Mouse (Mus musculus): Measurements from ENCODE around the gene Cfap61. TPM values are rescaled to one million over a fixed set of nuclear protein-coding genes. Genes with fewer than 3 reads are reported as not detected.

The Cfap61 gene
- total and polyA plus RNA-seq, 2 experiments from 2014 or later = 0.46 to 0.68 TPM

DNA sequence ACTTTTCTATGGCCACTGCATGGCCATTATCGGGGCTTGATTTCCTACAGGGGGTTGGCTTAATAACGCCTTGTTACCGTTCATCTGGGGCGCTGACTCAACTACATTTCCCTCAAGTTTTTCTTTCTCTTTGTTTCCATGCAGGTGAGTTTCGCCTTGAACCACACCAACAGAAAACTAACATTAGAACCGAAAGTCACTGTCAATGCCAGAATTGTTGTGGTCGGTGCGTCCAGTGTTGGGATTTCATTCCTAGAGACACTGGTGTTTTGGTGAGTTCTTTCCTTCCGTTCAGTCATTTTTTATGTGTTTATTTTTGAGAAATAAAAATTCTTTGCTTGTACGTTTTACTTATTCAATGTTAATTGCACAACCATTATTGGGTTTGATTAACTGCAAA lies 142.5 kb downstream of the Cfap61 start:
- Histone ChIP-seq H3K4me1 (ENCODE audit: control insufficient read depth, insufficient read depth) (no peaks in the 10 kb centered on the region), H3K9me3 (replicated peaks; ENCODE audit: control insufficient read depth, low read length) (no peaks in the 10 kb centered on the region), H3K4me3 (ENCODE audit: low read depth, low read length) (no peak overlapping the region), H3K9ac (replicated peaks; ENCODE audit: low read depth, low read length) (no peak overlapping the region), H3K27me3 (ENCODE audit: control insufficient read depth, insufficient read depth, low read length) (no peaks in the 10 kb centered on the region), H3K4me2 (ENCODE audit: low read depth, low read length) (no peak overlapping the region), H3K36me3 (replicated peaks; ENCODE audit: control insufficient read depth, insufficient read depth, low read length) (no peaks in the 10 kb centered on the region), H3K27ac (ENCODE audit: low read depth) (no peak overlapping the region)
- ATAC-seq (ENCODE audit: insufficient read depth, low read depth) = no peak
- 89% methylated on average over 10 of the region's 10 CpGs for WGBS
- DNase-seq (ENCODE audit: low spot score) = no peak
- TF ChIP-seq CTCF (IDR thresholded peaks at IDR 0.05; ENCODE audit: low read depth) = no peak
- TF ChIP-seq EP300 (IDR thresholded peaks at IDR 0.05; ENCODE audit: low read depth) = no peak

GRCm38 (mm10) chr2:146080282-146080681 lies 145.7 kb downstream of the Cfap61 start:
- no peak overlapping the region for H3K9ac ChIP-seq (replicated peaks; ENCODE audit: low read depth, low read length)
- H3K4me2 ChIP-seq (ENCODE audit: low read depth, low read length) = no peak overlapping the region
- no peaks in the 10 kb centered on the region for H3K9me3 ChIP-seq (replicated peaks; ENCODE audit: control insufficient read depth, low read length)
- no peaks in the 10 kb centered on the region for H3K27me3 ChIP-seq (ENCODE audit: control insufficient read depth, insufficient read depth, low read length)
- ATAC-seq (ENCODE audit: insufficient read depth, low read depth) (no peak), DNase-seq (ENCODE audit: low spot score) (no peak)
- H3K4me3 ChIP-seq (ENCODE audit: low read depth, low read length) = no peak overlapping the region
- no peaks in the 10 kb centered on the region for H3K36me3 ChIP-seq (replicated peaks; ENCODE audit: control insufficient read depth, insufficient read depth, low read length)
- TF ChIP-seq EP300 (IDR thresholded peaks at IDR 0.05; ENCODE audit: low read depth) = no peak
- TF ChIP-seq CTCF (IDR thresholded peaks at IDR 0.05; ENCODE audit: low read depth) = no peak
- H3K27ac ChIP-seq (ENCODE audit: low read depth) = no peak overlapping the region
- WGBS = 93% methylated on average over 4 of the region's 4 CpGs
- H3K4me1 ChIP-seq (ENCODE audit: control insufficient read depth, insufficient read depth) = no peaks in the 10 kb centered on the region

GRCm38 (mm10) chr2:146083326-146083871 lies 148.8 kb downstream of the Cfap61 start:
- Histone ChIP-seq H3K36me3 (replicated peaks; ENCODE audit: control insufficient read depth, insufficient read depth, low read length) (no peaks in the 10 kb centered on the region), H3K4me3 (ENCODE audit: low read depth, low read length) (no peak overlapping the region), H3K4me1 (ENCODE audit: control insufficient read depth, insufficient read depth) (no peaks in the 10 kb centered on the region), H3K4me2 (ENCODE audit: low read depth, low read length) (no peak overlapping the region), H3K9ac (replicated peaks; ENCODE audit: low read depth, low read length) (no peak overlapping the region), H3K9me3 (replicated peaks; ENCODE audit: control insufficient read depth, low read length) (no peaks in the 10 kb centered on the region), H3K27me3 (ENCODE audit: control insufficient read depth, insufficient read depth, low read length) (no peaks in the 10 kb centered on the region), H3K27ac (ENCODE audit: low read depth) (no peak overlapping the region)
- 23% methylated on average over 6 of the region's 6 CpGs for WGBS
- TF ChIP-seq EP300 (IDR thresholded peaks at IDR 0.05; ENCODE audit: low read depth) = no peak
- no peak for TF ChIP-seq CTCF (IDR thresholded peaks at IDR 0.05; ENCODE audit: low read depth)
- ATAC-seq (ENCODE audit: insufficient read depth, low read depth) (no peak; the same call in 1 of the 2 replicates), DNase-seq (ENCODE audit: low spot score) (peak; percentile 17)

- Histone ChIP-seq H3K4me2 (ENCODE audit: low read depth, low read length) (no peak overlapping the region), H3K27me3 (ENCODE audit: control insufficient read depth, insufficient read depth, low read length) (no peaks in the 10 kb centered on the region), H3K4me3 (ENCODE audit: low read depth, low read length) (no peak overlapping the region), H3K9ac (replicated peaks; ENCODE audit: low read depth, low read length) (no peak overlapping the region), H3K36me3 (replicated peaks; ENCODE audit: control insufficient read depth, insufficient read depth, low read length) (no peaks in the 10 kb centered on the region), H3K9me3 (replicated peaks; ENCODE audit: control insufficient read depth, low read length) (no peaks in the 10 kb centered on the region), H3K27ac (ENCODE audit: low read depth) (no peak overlapping the region), H3K4me1 (ENCODE audit: control insufficient read depth, insufficient read depth) (no peaks in the 10 kb centered on the region)
- WGBS = 90% methylated on average over 1 of the region's 1 CpGs
- no peak for DNase-seq (ENCODE audit: low spot score)
- ATAC-seq (ENCODE audit: insufficient read depth, low read depth) = no peak
- TF ChIP-seq EP300 (IDR thresholded peaks at IDR 0.05; ENCODE audit: low read depth) (no peak), CTCF (IDR thresholded peaks at IDR 0.05; ENCODE audit: low read depth) (no peak)
Observed at GRCm38 (mm10) chr2:146087411-146087810, 152.8 kb downstream of the Cfap61 start.

GRCm38 (mm10) chr2:146089157-146089692 lies 154.6 kb downstream of the Cfap61 start:
- 66% methylated on average over 6 of the region's 6 CpGs for WGBS
- no peak overlapping the region for H3K4me3 ChIP-seq (ENCODE audit: low read depth, low read length)
- TF ChIP-seq EP300 (IDR thresholded peaks at IDR 0.05; ENCODE audit: low read depth) = no peak
- TF ChIP-seq CTCF (IDR thresholded peaks at IDR 0.05; ENCODE audit: low read depth) = no peak
- H3K36me3 ChIP-seq (replicated peaks; ENCODE audit: control insufficient read depth, insufficient read depth, low read length) = no peaks in the 10 kb centered on the region
- no peak overlapping the region for H3K27ac ChIP-seq (ENCODE audit: low read depth)
- DNase-seq (ENCODE audit: low spot score) = no peak
- no peak for ATAC-seq (ENCODE audit: insufficient read depth, low read depth)
- H3K27me3 ChIP-seq (ENCODE audit: control insufficient read depth, insufficient read depth, low read length) = no peaks in the 10 kb centered on the region
- no peaks in the 10 kb centered on the region for H3K4me1 ChIP-seq (ENCODE audit: control insufficient read depth, insufficient read depth)
- H3K9me3 ChIP-seq (replicated peaks; ENCODE audit: control insufficient read depth, low read length) = no peaks in the 10 kb centered on the region
- no peak overlapping the region for H3K4me2 ChIP-seq (ENCODE audit: low read depth, low read length)
- H3K9ac ChIP-seq (replicated peaks; ENCODE audit: low read depth, low read length) = no peak overlapping the region

DNA sequence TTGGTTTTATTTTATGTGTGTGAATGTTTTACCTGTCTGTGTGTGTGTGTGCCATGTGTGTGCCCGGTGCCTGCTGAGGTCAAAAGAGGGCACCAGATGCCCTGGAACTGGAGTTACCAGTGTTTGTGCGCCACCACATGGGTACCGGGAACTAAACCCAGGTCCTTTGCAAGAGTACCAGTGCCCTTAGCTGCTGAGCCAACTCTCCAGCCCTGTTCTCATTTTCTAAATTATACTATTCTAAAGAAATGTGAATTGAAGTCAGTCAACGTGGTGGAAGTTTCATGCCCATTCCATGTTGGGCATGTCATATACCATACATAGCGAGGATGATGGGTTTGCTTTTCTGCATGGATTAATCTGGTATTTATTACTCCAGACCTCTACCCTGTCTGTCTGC lies 162.9 kb downstream of the Cfap61 start:
- Histone ChIP-seq H3K9me3 (replicated peaks; ENCODE audit: control insufficient read depth, low read length) (no peaks in the 10 kb centered on the region), H3K9ac (replicated peaks; ENCODE audit: low read depth, low read length) (no peak overlapping the region), H3K4me1 (ENCODE audit: control insufficient read depth, insufficient read depth) (no peaks in the 10 kb centered on the region), H3K36me3 (replicated peaks; ENCODE audit: control insufficient read depth, insufficient read depth, low read length) (no peaks in the 10 kb centered on the region), H3K27ac (ENCODE audit: low read depth) (no peak overlapping the region), H3K4me2 (ENCODE audit: low read depth, low read length) (no peak overlapping the region), H3K4me3 (ENCODE audit: low read depth, low read length) (no peak overlapping the region), H3K27me3 (ENCODE audit: control insufficient read depth, insufficient read depth, low read length) (no peaks in the 10 kb centered on the region)
- TF ChIP-seq CTCF (IDR thresholded peaks at IDR 0.05; ENCODE audit: low read depth) (no peak), EP300 (IDR thresholded peaks at IDR 0.05; ENCODE audit: low read depth) (no peak)
- DNase-seq (ENCODE audit: low spot score) (no peak), ATAC-seq (ENCODE audit: insufficient read depth, low read depth) (no peak)
- 91% methylated on average over 5 of the region's 5 CpGs for WGBS
